Mouse (Mus musculus) erythroid progenitor cell, adult 5-6 weeks (primary cell): ENCODE results near the gene Bscl2. TPM values are rescaled to one million over a fixed set of nuclear protein-coding genes. Genes with fewer than 3 reads are reported as not detected.
A peak's percentile ranks its signal among the peaks of the same experiment; 100 is the strongest.
"Not testable (repeated sequence)": the region's sequence is repeated elsewhere in the genome, so short reads cannot be mapped to it uniquely, and the experiment has no call there.

Source experiments
- ATAC-seq: replicated peaks from 2 replicates; pipeline ENCODE4 v1.8.0; 2016; ENCODE audit warnings: moderate number of reproducible peaks, mild to moderate bottlenecking, moderate TSS enrichment, inconsistent platforms; ENCODE audit not compliant: poor library complexity, low FRiP score, severe bottlenecking
- total RNA-seq, 2 experiments: library from RNA; stranded (forward) in 1 of 2; stranded (reverse) in 1 of 2; fragments of 150-400 nt in 1 of 2; fragments of 186-747, 209-891 nt in 1 of 2; gene quantifications; 2 replicates each; pipeline versions ENCODE4 v1.2.3 to v1.2.4; 2015 to 2017; ENCODE audit warnings: low replicate concordance in 2 of 2

Bscl2 gene
- total RNA-seq, 2 experiments from 2014 or later = 20.2 to 36.0 TPM

GRCm38 (mm10) chr19:8870381-8870780 is 33.1 kb downstream of the Bscl2 start:
- not testable (repeated sequence) for ATAC-seq

DNA sequence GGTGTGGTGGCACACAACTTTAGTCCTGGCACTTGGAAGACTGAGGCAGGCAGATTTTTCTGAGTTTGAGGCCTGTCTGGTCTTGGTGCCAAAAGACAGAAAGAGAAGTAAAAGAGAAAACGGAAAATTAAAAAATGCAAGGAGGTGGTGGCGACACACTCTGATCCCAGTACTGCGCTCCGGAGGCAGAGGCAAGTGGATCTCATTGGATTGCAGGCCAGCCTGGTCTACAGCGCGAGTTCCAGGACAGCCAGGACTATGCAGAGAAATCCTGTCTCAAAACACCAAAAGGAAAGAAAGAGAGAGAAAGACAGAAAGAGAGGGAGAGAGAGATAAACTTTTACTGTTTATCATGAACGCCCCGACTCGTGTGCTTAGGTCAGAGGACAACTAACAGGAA is 33.6 kb downstream of the Bscl2 start:
- ATAC-seq = peak; percentile 28

DNA sequence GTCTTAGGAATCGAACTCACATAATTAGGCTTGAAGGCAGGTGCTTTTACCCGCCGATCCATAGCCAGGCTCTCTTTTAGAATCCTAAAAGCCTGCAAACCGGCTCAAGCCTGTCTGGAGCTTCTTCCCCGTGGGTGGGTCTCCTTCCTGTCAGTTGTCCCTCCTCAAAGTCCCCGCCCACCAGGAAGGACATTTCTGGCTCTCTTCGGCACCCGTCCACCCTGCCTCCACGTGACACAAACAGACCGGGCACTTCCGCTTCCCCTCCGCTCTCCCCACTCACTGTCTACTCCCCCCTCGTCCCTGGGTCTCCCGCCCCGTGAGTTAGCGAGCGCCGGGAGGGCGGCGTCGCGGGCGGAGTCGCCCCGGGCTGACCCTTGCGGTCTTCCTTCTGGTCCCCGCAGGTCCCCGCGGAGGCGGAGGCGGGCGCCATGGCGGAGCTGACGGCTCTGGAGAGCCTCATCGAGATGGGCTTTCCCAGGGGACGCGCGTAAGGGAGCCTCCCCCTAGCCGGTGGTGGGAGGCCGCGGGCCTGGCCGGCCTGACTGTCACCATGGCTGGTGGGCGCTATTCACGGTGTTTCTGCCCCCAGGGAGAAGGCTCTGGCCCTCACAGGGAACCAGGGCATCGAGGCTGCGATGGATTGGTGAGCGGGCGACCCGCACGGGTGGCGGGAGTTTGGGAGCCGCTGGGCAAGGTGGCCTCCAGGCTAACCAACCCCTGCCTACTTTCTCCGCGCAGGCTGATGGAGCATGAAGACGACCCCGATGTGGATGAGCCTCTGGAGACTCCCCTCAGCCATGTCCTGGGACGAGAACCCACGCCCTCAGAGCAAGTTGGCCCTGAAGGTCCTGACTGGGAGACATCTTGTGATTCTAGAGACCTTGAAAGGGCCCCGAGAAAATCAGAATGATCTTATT is 34.3 kb downstream of the Bscl2 start, which contains the start of gene Ubxn1:
Ubxn1 (plus strand) TSS at position 230 of the 920 bp plus-strand sequence.
- peak; percentile 99 for ATAC-seq

DNA sequence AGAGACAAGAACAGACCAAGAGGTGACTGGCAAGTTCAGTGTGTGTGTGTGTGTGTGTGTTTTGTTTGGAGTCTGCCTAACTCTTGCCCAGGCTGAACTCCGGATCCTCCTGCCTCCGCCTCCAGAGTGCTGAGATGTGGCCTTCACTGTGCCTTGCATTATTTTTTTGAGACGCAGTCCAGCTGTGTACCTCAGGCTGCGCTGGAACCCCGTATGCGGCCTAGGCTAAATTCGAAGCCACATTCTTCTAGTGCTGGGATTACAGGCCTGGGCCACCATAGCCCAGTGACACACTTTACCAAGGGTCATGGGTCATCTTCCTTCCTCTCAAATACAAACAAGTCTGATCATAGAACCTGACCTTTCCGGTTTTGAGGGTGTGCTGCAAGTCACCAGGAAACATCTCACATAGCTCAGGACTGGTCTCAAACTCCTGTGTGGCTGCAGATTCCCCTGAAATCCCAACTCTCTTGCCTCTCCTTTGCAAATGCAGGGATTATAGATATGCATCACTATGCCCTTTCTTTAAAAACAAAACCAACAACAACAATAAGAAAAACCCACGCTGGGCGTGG is 35.1 kb downstream of the Bscl2 start:
- ATAC-seq = no peak

DNA sequence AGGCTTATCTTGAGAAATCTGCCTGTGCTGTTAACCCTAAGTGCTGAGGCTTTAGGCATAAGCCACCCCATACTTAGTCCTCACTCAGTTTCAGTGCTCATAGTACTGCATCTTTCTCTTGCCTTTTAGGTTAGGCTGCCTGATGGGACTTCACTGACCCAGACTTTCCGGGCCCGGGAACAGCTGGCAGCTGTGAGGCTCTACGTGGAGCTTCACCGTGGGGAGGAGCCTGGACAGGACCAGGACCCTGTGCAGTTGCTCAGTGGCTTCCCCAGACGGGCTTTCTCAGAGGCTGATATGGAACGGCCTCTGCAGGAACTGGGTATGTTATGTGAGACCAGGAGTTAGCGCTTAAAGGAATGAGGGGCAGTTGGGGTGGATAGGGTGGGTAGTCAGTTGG is 37.8 kb downstream of the Bscl2 start:
- ATAC-seq = no peak

DNA sequence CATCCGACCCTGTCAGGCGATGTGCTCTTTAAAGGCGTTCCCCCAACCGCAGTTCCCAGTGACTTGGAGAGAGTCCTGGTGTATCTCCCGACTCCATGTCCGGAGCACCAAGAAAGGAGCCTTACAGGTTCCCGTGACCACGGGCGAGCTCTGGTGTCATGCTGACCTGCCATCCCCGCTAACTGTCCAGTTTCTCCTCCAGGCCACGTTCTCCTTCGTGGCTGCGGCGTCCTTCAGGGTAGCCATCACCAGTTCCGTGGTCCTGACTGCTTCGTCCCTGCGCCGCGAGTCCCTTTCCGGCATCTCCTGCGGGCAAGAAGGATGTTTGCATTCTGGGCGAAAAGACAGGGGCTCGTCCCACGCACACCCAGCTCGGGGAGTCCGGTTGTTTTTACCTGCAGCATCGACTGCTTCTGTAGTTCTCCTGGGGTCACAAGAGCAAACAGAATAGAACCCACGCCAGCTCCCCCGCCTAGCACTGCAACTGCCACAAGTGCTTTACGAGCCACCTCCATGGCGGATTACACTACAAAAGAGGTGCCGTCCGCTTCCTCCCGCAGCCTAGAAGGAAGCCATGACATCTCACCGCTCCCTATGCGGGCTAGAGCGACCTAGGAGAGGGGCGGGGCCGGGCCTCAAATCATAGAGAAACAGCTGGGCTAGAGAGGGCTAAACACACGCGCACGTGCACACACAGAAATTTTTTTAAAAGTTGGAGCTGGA is 43.2 kb downstream of the Bscl2 start, which contains the start of gene Uqcc3:
Uqcc3 (minus strand) TSS at position 613 of the 723 bp plus-strand sequence.
- peak; percentile 98 for ATAC-seq

GRCm38 (mm10) chr19:8881034-8881392 is 43.7 kb downstream of the Bscl2 start:
- no peak for ATAC-seq

- ATAC-seq = no peak
These were observed 46.3 kb downstream of the Bscl2 start, which contains the start of the genes Lbhd1 and Gm49403 for GRCm38 (mm10) chr19:8883616-8884015. TSS of gene Lbhd1 (plus strand) at chr19:8883732. TSS of gene Gm49403 (plus strand) at chr19:8883930.

DNA sequence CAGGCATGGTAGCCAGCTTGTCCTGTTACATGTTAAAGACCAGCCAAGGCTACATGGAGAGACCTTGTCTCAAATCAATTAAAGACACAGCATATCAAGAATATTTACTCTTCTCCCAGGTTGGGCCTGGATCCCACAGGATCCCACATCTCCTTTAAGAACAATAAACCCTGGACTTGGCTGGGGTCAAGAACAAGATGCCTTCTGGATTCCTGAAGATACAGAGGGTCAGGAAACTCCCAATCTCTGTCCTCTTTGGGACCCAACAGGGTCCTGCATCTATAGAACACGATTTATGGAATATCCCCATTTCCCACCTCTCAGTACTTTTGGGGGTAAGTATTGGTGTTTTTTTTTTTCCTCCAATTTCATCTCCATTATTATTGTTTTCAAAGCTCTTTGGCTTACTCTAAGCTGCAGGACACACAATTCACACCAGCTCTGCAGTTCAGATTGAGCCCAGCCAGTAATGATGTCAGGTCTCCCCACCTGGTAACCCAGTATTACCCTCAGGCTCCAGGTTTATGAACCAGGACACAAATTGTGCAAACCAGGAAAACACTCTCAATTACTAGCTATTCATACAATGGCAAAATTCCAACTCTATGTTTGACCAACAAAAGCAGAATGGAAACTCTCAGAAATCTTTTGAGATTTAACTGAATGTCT is 49.8 kb downstream of the Bscl2 start:
- ATAC-seq = no peak

DNA sequence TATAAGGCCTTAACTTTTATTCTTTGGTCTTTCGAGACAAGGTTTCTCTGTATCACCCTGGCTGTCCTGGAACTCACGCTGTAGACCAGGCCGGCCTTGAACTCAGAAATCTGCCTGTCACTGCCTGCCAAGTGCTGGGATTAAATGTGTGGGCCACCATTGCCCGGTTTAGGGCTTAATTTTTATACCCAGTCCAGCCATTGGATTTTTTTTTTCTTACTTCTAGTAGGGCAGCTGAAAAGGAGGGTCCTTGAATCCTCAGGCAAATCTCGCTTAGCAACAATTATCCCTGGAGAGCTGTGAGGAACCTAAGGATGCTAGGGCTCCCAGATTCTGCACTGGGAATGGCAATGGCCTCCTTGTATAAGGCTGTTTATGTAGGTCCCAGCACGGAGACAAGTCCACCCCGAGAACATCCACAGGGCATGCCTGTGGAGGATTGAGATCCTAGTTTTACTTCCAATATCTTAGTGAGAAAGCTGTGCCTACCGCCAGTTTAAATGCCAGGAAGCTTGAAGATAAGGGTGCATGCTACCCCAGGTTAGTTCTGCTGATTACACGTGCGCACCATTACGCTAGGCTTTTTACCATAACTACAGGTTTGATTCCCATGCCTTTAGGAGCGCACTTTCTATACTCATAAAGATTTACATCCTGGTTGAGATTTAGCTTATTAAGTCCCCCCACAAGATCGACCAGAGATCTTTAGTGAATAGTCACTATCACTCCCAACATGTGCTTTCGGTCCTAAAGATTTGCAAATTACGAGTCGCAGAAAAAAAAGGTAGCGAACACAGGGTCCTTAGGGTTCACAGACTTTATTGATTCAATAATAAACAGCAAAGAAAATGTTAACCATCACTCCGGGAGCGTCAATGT is 50.6 kb downstream of the Bscl2 start:
- ATAC-seq = 0 out of 2 replicates have a peak, but pooled peaks have one; percentile 39

DNA sequence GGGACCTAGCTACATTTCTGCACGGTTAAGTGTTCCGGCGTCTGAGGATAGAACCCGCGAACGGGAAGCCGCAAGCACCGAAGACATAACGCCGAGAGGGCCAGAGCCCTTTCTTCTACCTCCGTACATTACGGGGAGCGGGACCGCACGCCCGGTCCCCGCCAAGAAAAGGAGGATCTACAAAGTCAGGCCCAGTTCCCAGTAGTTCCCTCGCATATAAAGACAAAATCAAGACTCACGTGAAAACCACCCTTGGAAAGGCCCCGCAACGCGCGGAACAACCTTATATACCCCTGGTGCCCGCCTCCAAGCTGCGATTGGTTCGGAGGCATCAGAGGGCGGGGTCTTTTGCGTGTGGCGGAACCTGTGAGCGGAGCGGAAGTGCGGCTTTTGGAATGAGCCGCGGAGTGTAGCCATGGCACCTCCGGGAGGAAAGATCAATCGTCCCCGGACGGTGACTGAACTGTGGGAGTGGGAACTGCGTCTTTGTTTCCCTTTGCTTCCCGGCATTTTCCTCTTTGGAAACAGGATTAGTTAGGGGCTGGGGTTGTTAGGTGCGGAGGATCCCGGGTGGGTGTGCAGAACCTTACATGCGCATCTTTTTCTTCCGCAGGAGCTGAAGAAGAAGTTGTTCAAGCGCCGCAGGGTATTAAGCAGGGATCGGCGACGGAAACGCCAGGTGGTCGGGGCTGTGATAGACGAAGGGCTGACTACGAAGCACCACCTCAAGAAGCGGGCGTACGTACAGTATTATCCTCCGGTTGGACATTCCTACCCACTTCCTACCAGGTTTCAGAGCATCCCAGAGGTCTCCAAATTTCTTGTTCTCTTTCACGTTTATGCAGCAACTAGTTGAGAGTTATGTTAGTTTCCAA is 51.5 kb downstream of the Bscl2 start, which contains the start of the genes 1810009A15Rik and Gm49416:
1810009A15Rik (plus strand) TSS at position 343 of the 875 bp plus-strand sequence.
Gm49416 (plus strand) TSS at position 416 of the 875 bp plus-strand sequence.
- peak; percentile 94 for ATAC-seq

DNA sequence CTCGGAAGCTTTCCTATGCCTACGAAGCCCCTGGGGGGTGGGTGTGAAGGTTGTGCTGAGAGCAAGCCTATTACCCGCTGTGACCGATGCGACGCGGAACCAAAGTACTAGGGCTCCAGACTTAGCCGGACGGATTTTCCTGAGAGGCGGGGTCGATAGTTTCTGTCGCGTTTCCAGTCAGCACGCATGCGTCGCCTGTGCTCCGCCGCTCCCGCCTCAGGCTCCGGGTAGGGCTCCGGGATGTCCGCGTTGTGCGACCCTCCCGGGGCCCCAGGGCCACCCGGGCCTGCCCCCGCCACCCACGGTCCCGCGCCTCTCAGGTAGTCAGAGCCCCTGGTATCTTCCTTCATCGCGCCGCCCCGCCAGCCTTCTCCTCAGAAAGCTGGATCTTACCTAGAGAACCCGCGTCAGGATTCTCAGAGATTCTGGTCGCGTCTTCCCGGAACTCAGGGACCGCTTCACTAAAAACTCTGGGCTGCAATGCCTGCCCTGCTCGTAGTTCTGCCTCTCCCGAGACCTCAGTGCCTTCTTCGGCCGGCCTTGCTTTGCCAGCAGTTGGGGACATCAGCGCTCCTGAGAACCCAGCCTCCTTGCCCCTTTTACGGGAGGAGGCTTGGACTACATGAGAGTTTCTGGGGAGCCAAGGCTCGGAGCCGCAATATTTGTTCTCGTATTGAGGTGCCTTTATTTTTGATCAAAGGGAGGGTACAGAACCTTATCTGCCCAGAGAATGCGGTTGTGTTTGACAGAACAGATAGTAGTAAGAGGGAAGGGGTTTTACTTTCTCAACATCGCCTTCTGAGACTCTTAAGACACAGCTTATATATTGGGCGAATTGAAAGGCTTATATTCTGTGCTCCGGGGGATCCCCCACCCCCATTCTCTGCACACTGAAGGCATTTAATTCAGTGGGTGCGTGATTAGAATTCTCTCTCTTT is 55.8 kb downstream of the Bscl2 start, which contains the start of gene Ints5:
Ints5 (plus strand) TSS at position 177 of the 938 bp plus-strand sequence.
- ATAC-seq = peak; percentile 68

GRCm38 (mm10) chr19:8895397-8895960 is 58.2 kb downstream of the Bscl2 start:
- ATAC-seq = no peak

GRCm38 (mm10) chr19:8896231-8896630 is 59.0 kb downstream of the Bscl2 start:
- ATAC-seq = not testable (repeated sequence)

- peak; percentile 55 for ATAC-seq
These were observed 60.1 kb downstream of the Bscl2 start for GRCm38 (mm10) chr19:8897211-8897864.
